Mouse (Mus musculus) lung, adult 2 months (tissue): ENCODE results near the gene Agl. TPM values are rescaled to one million over a fixed set of nuclear protein-coding genes. Genes with fewer than 3 reads are reported as not detected.

Experiments used
- DNase-seq: peaks from one replicate; pipeline ENCODE4 v3.0.0; 2022
- H3K4me1 ChIP-seq: fragments of 200-500 bp; 2 replicates; pipeline ENCODE4 v1.6.1; 2011; ENCODE audit warnings: low read length; ENCODE audit not compliant: control insufficient read depth, insufficient read depth
- H3K4me3 ChIP-seq: fragments of 200-500 bp; replicated peaks from 2 replicates; pipeline ENCODE3; 2011; ENCODE audit warnings: low read depth, mild to moderate bottlenecking, control low read depth, low read length; ENCODE audit errors: extremely low read depth
- CTCF ChIP-seq: fragments of 200-500 bp; IDR thresholded peaks from 2 replicates; pipeline ENCODE4 v1.5.1; 2011; ENCODE audit warnings: mild to moderate bottlenecking, low read length, control low read depth; ENCODE audit not compliant: insufficient read depth
- POLR2A ChIP-seq: fragments of 200-500 bp; IDR thresholded peaks from 2 replicates; pipeline ENCODE4 v1.6.1; 2011; ENCODE audit warnings: low read depth, mild to moderate bottlenecking, control low read depth, low read length, borderline replicate concordance; ENCODE audit errors: extremely low read depth
- WGBS: fragments of 180-500 bp; shearing (Covaris S2); methylation state at CpG from one replicate; pipeline ENCODE4 v1.1.7; 2018; 5-methylcytosine and 5-hydroxymethylcytosine counted together
- polyA plus RNA-seq: library from polyadenylated mRNA; depleted of rRNA; stranded (reverse); fragments of >200 nt; gene quantifications from 2 replicates; pipeline ENCODE4 v1.2.3, GENCODE M21; 2012

Agl gene
- polyA plus RNA-seq, 1 experiment, result 9.2 TPM

- DNase-seq, result no peak
- no peaks in the 10 kb centered on the region for H3K4me1 ChIP-seq
- WGBS, result 77% methylated on average over 23 of the region's 23 CpGs
- no peak overlapping the region for H3K4me3 ChIP-seq
- no peak for TF ChIP-seq CTCF
- TF ChIP-seq POLR2A, result no peak
These were observed 28.9 kb upstream of the Agl start for GRCm38 (mm10) chr3:116836681-116837475.

- Histone ChIP-seq H3K4me1 (no peaks in the 10 kb centered on the region), H3K4me3 (peak overlapping the region; percentile 25)
- WGBS, result 22% methylated on average over 21 of the region's 21 CpGs
- TF ChIP-seq POLR2A (no peak), CTCF (peak; percentile 84)
- peak; percentile 73 for DNase-seq
These were observed 28.1 kb upstream of the Agl start for GRCm38 (mm10) chr3:116835770-116836680.

- Histone ChIP-seq H3K4me1 (no peaks in the 10 kb centered on the region), H3K4me3 (no peak overlapping the region)
- no peak for DNase-seq
- WGBS, result 55% methylated on average over 4 of the region's 4 CpGs
- no peak for TF ChIP-seq CTCF
- TF ChIP-seq POLR2A, result no peak
These were observed 27.4 kb upstream of the Agl start for GRCm38 (mm10) chr3:116835350-116835749.

- TF ChIP-seq POLR2A (no peak), CTCF (no peak)
- Histone ChIP-seq H3K4me3 (no peak overlapping the region), H3K4me1 (no peaks in the 10 kb centered on the region)
- no peak for DNase-seq
- 93% methylated on average over 6 of the region's 6 CpGs for WGBS
These were observed 26.3 kb upstream of the Agl start for GRCm38 (mm10) chr3:116834241-116834640.

GRCm38 (mm10) chr3:116833491-116833890, 25.5 kb upstream of the Agl start:
- H3K4me1 ChIP-seq, result no peaks in the 10 kb centered on the region
- TF ChIP-seq CTCF (no peak), POLR2A (no peak)
- no peak overlapping the region for H3K4me3 ChIP-seq
- WGBS, result 80% methylated on average over 4 of the region's 4 CpGs
- no peak for DNase-seq

GRCm38 (mm10) chr3:116832526-116833310, 24.8 kb upstream of the Agl start:
- 69% methylated on average over 7 of the region's 7 CpGs for WGBS
- TF ChIP-seq CTCF (no peak), POLR2A (no peak)
- no peak for DNase-seq
- no peaks in the 10 kb centered on the region for H3K4me1 ChIP-seq
- H3K4me3 ChIP-seq, result no peak overlapping the region

- no peak for TF ChIP-seq POLR2A
- TF ChIP-seq CTCF, result no peak
- DNase-seq, result no peak
- Histone ChIP-seq H3K4me1 (no peaks in the 10 kb centered on the region), H3K4me3 (no peak overlapping the region)
- 58% methylated on average over 5 of the region's 5 CpGs for WGBS
These were observed 23.4 kb upstream of the Agl start for GRCm38 (mm10) chr3:116831324-116831723.

- H3K4me1 ChIP-seq, result no peaks in the 10 kb centered on the region
- no peak for DNase-seq
- WGBS, result 74% methylated on average over 10 of the region's 10 CpGs
- TF ChIP-seq POLR2A (no peak), CTCF (no peak)
- no peak overlapping the region for H3K4me3 ChIP-seq
These were observed 21.4 kb upstream of the Agl start for GRCm38 (mm10) chr3:116829274-116829920.
